Mouse (Mus musculus) cerebellum, adult 2 months (tissue): ENCODE data around the gene 0610012G03Rik. TPM values are rescaled to one million over a fixed set of nuclear protein-coding genes. Genes with fewer than 3 reads are reported as not detected.
A peak's percentile ranks its signal among the peaks of the same experiment; 100 is the strongest.
"Not testable (repeated sequence)": the region's sequence is repeated elsewhere in the genome, so short reads cannot be mapped to it uniquely, and the experiment has no call there.

Experiments
- DNase-seq, 2 experiments: peaks; one replicate each; pipeline ENCODE4 v3.0.0; 2021
- H3K27ac ChIP-seq: fragments of 200-500 bp; 2 replicates; pipeline ENCODE4 v1.5.1; 2012; ENCODE audit warnings: low read length, control low read depth, inconsistent platforms; ENCODE audit not compliant: insufficient read depth
- H3K27me3 ChIP-seq: fragments of 200-500 bp; 2 replicates; pipeline ENCODE4 v1.6.1; 2012; ENCODE audit warnings: inconsistent platforms, mild to moderate bottlenecking, low read length, moderate library complexity; ENCODE audit not compliant: control insufficient read depth, insufficient read depth
- H3K4me1 ChIP-seq: fragments of 200-500 bp; 2 replicates; pipeline ENCODE4 v1.6.1; 2011; ENCODE audit warnings: low read length; ENCODE audit not compliant: control insufficient read depth, insufficient read depth
- H3K4me3 ChIP-seq: fragments of 200-500 bp; replicated peaks from 2 replicates; pipeline ENCODE3; 2011; ENCODE audit warnings: mild to moderate bottlenecking, low read depth, low read length, control low read depth; ENCODE audit not compliant: insufficient read depth
- CTCF ChIP-seq: fragments of 200-500 bp; IDR thresholded peaks from 2 replicates; pipeline ENCODE4 v1.5.1; 2011; ENCODE audit warnings: low read depth, mild to moderate bottlenecking, control low read depth, low read length, moderate library complexity, borderline replicate concordance; ENCODE audit not compliant: insufficient read depth
- POLR2A ChIP-seq: fragments of 200-500 bp; IDR thresholded peaks from 2 replicates; pipeline ENCODE4 v1.6.1; 2011; ENCODE audit warnings: low read length, control low read depth, borderline replicate concordance; ENCODE audit not compliant: insufficient read depth
- WGBS: fragments of 180-500 bp; shearing (Covaris S2); methylation state at CpG from one replicate; pipeline ENCODE4 v1.1.7; 2018; 5-methylcytosine and 5-hydroxymethylcytosine counted together
- polyA plus RNA-seq: library from polyadenylated mRNA; depleted of rRNA; stranded (reverse); fragments of >200 nt; gene quantifications from 2 replicates; pipeline ENCODE4 v1.2.3, GENCODE M21; 2012

The 0610012G03Rik gene
- polyA plus RNA-seq, 1 experiment = 66.2 TPM

GRCm38 (mm10) chr16:31963224-31963623, 14.9 kb upstream of the 0610012G03Rik start:
- no peak for TF ChIP-seq POLR2A
- no peak for TF ChIP-seq CTCF
- 44% methylated on average over 7 of the region's 7 CpGs for WGBS
- Histone ChIP-seq H3K27ac (no peak overlapping the region), H3K4me1 (no peaks in the 10 kb centered on the region), H3K4me3 (no peak overlapping the region), H3K27me3 (no peaks in the 10 kb centered on the region)
- no peak for DNase-seq

GRCm38 (mm10) chr16:31947901-31948316, 385 bp downstream of the 0610012G03Rik start:
- no peak for DNase-seq
- Histone ChIP-seq H3K4me1 (peaks cover 26% of the 10 kb centered on the region), H3K4me3 (peak overlapping the region; percentile 91), H3K27ac (peak overlapping the region; percentile 62), H3K27me3 (no peaks in the 10 kb centered on the region)
- TF ChIP-seq POLR2A (no peak), CTCF (no peak)
- WGBS = under 1% methylated on average over 38 of the region's 38 CpGs

- 28% methylated on average over 8 of the region's 8 CpGs for WGBS
- H3K4me1 ChIP-seq = peaks cover 26% of the 10 kb centered on the region
- no peaks in the 10 kb centered on the region for H3K27me3 ChIP-seq
- no peak overlapping the region; the same call in 1 of the 2 replicates for H3K27ac ChIP-seq
- TF ChIP-seq CTCF (no peak), POLR2A (no peak; the same call in 1 of the 2 replicates)
- peak overlapping the region; percentile 91 for H3K4me3 ChIP-seq
- no peak for DNase-seq
These were observed 961 bp downstream of the 0610012G03Rik start for GRCm38 (mm10) chr16:31947333-31947732.

GRCm38 (mm10) chr16:31945986-31946385, 2.3 kb downstream of the 0610012G03Rik start:
- DNase-seq, H3K27me3 ChIP-seq, H3K27ac ChIP-seq, H3K4me3 ChIP-seq: not testable (repeated sequence)
- 82% methylated on average over 6 of the region's 6 CpGs for WGBS
- H3K4me1 ChIP-seq = peaks cover 26% of the 10 kb centered on the region

- Histone ChIP-seq H3K4me3 (no peak overlapping the region), H3K27me3 (no peaks in the 10 kb centered on the region), H3K27ac (no peak overlapping the region), H3K4me1 (peaks cover 26% of the 10 kb centered on the region)
- no peak for TF ChIP-seq CTCF
- TF ChIP-seq POLR2A = no peak
- DNase-seq = no peak
- WGBS = 81% methylated on average over 6 of the region's 6 CpGs
These were observed 2.9 kb downstream of the 0610012G03Rik start for GRCm38 (mm10) chr16:31945372-31945771.

GRCm38 (mm10) chr16:31944698-31945255, 3.5 kb downstream of the 0610012G03Rik start:
- peaks cover 26% of the 10 kb centered on the region for H3K4me1 ChIP-seq
- H3K4me3 ChIP-seq = no peak overlapping the region
- WGBS = 23% methylated on average over 12 of the region's 12 CpGs
- peak; percentile 31 to 37 for DNase-seq
- H3K27ac ChIP-seq = no peak overlapping the region
- H3K27me3 ChIP-seq = no peaks in the 10 kb centered on the region
- no peak for TF ChIP-seq POLR2A
- TF ChIP-seq CTCF = no peak

GRCm38 (mm10) chr16:31943980-31944379, 4.3 kb downstream of the 0610012G03Rik start:
- Histone ChIP-seq H3K27ac (no peak overlapping the region), H3K27me3 (no peaks in the 10 kb centered on the region), H3K4me3 (no peak overlapping the region), H3K4me1 (peaks cover 26% of the 10 kb centered on the region)
- TF ChIP-seq CTCF = peak; percentile 70; the same call in 1 of the 2 replicates
- no peak for TF ChIP-seq POLR2A
- 2% methylated on average over 10 of the region's 10 CpGs for WGBS
- DNase-seq = peak; percentile 75 to 83

- WGBS = 79% methylated on average over 2 of the region's 2 CpGs
These were observed 7.7 kb downstream of the 0610012G03Rik start for GRCm38 (mm10) chr16:31940586-31940985.

GRCm38 (mm10) chr16:31938856-31939255, 9.4 kb downstream of the 0610012G03Rik start:
- Histone ChIP-seq H3K4me3 (no peak overlapping the region), H3K27ac (no peak overlapping the region), H3K27me3 (no peaks in the 10 kb centered on the region), H3K4me1 (peaks cover 5% of the 10 kb centered on the region)
- DNase-seq = no peak
- 73% methylated on average over 6 of the region's 6 CpGs for WGBS
- no peak for TF ChIP-seq POLR2A
- no peak for TF ChIP-seq CTCF

More at GRCm38 (mm10) chr16:31940586-31940985, 7.7 kb downstream of the 0610012G03Rik start:
- H3K4me1 ChIP-seq = peaks cover 17% of the 10 kb centered on the region
- no peaks in the 10 kb centered on the region for H3K27me3 ChIP-seq
- no peak overlapping the region for H3K4me3 ChIP-seq
- no peak for DNase-seq
- TF ChIP-seq CTCF (no peak), POLR2A (no peak)
- no peak overlapping the region for H3K27ac ChIP-seq
